Mouse (Mus musculus) hindlimb bud, embryonic 11.5 days (tissue): ENCODE measurements around the gene Reck.
A peak's percentile ranks its signal among the peaks of the same experiment; 100 is the strongest.

Source experiments
- DNase-seq: peaks from one replicate; pipeline ENCODE4 v3.0.0-alpha.2; 2012; ENCODE audit warnings: low read depth, low spot score; ENCODE audit errors: extremely low spot score

Gene Reck

GRCm38 (mm10) chr4:43875160-43875918 is at the start of gene Reck:
Gene Reck, plus strand, starts transcription at chr4:43875530.
- DNase-seq, result peak; percentile 58

GRCm38 (mm10) chr4:43828806-43829205 is 46.5 kb upstream of the Reck start:
- no peak for DNase-seq

GRCm38 (mm10) chr4:43832031-43832430 is 43.3 kb upstream of the Reck start:
- DNase-seq, result no peak

GRCm38 (mm10) chr4:43833752-43834151 is 41.6 kb upstream of the Reck start:
- DNase-seq, result no peak

- DNase-seq, result no peak
Observed at GRCm38 (mm10) chr4:43834749-43835148, 40.6 kb upstream of the Reck start.

GRCm38 (mm10) chr4:43838326-43838725 is 37.0 kb upstream of the Reck start:
- no peak for DNase-seq

GRCm38 (mm10) chr4:43840101-43840500 is 35.2 kb upstream of the Reck start, which contains the start of gene Olfr157:
Gene Olfr157, minus strand, starts transcription at chr4:43840201.
- DNase-seq, result no peak

GRCm38 (mm10) chr4:43851265-43851664 is 24.1 kb upstream of the Reck start, which contains the start of gene Olfr155:
Gene Olfr155, plus strand, starts transcription at chr4:43851565.
- no peak for DNase-seq

- DNase-seq, result no peak
Observed at GRCm38 (mm10) chr4:43854101-43854500, 21.2 kb upstream of the Reck start.

GRCm38 (mm10) chr4:43859886-43860285 is 15.4 kb upstream of the Reck start:
- no peak for DNase-seq

- DNase-seq, result peak; percentile 56
Observed at GRCm38 (mm10) chr4:43860744-43861519, 14.4 kb upstream of the Reck start.

- no peak for DNase-seq
Observed at GRCm38 (mm10) chr4:43863298-43863697, 12.0 kb upstream of the Reck start.

- no peak for DNase-seq
Observed at GRCm38 (mm10) chr4:43869821-43870220, 5.5 kb upstream of the Reck start.

- no peak for DNase-seq
Observed at GRCm38 (mm10) chr4:43874501-43874900, 829 bp upstream of the Reck start.

- DNase-seq, result no peak
Observed at GRCm38 (mm10) chr4:43875919-43876411, 635 bp downstream of the Reck start.

GRCm38 (mm10) chr4:43877230-43877629 is 1.9 kb downstream of the Reck start:
- no peak for DNase-seq

GRCm38 (mm10) chr4:43878121-43878776 is 2.9 kb downstream of the Reck start:
- no peak for DNase-seq

GRCm38 (mm10) chr4:43879566-43879965 is 4.2 kb downstream of the Reck start:
- DNase-seq, result no peak

GRCm38 (mm10) chr4:43884196-43884595 is 8.9 kb downstream of the Reck start:
- no peak for DNase-seq

GRCm38 (mm10) chr4:43891247-43891646 is 15.9 kb downstream of the Reck start:
- DNase-seq, result no peak

GRCm38 (mm10) chr4:43897209-43897608 is 21.9 kb downstream of the Reck start:
- DNase-seq, result no peak
